Mouse (Mus musculus): ENCODE data around the gene Cdk7.

GRCm38 (mm10) chr13:100681615-100682014, 49.1 kb downstream of the Cdk7 start:
- no peak for TF ChIP-seq POLR2A (IDR thresholded peaks at IDR 0.05; ENCODE audit: low read depth, low read length)
- TF ChIP-seq MAFK (IDR thresholded peaks at IDR 0.05; ENCODE audit: insufficient replicate concordance, low read length) = no peak
- TF ChIP-seq JUND (conservative IDR thresholded peaks at IDR 0.05; ENCODE audit: low read depth, low read length) = no peak
- TF ChIP-seq CTCF (conservative IDR thresholded peaks at IDR 0.05 in 1 of 2, IDR thresholded peaks at IDR 0.05 in 1 of 2; ENCODE audit: low read depth in 2 of 2, low read length in 2 of 2) = no peak
- TF ChIP-seq KAT2A (IDR thresholded peaks at IDR 0.05; ENCODE audit: insufficient replicate concordance, low read length) = no peak

All from CH12.LX (cell line).